Mouse (Mus musculus): ENCODE results near the gene Slc37a2. TPM values are rescaled to one million over a fixed set of nuclear protein-coding genes. Genes with fewer than 3 reads are reported as not detected.

Slc37a2 gene
- total and polyA plus RNA-seq, 3 experiments, result 1.1 to 1.4 TPM; not detected in 1

DNA sequence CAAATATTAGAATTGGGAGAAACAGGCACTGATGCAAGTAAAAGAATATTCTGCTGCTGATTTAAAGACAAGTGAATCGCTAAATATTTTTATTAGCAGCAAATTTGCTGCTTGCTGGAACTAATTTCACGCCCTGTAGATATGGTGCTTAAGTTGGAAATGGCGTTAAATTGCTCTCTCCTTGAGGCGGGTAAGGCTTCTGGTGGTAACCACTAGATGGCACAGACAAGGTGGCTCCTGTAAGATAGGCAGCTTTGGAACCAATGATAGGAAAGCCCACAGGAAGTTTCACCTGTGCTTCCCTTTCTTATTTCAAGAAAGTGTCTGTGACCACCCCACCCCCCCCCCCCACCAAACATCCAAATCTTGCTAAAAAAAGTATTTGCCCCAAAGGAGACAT lies 58.5 kb downstream of the Slc37a2 start:
- peak; percentile 69 for DNase-seq (ENCODE audit: low read depth, low spot score)
- H3K9me3 ChIP-seq (replicated peaks; ENCODE audit: insufficient read depth, low read length), result no peaks in the 10 kb centered on the region
- no peak overlapping the region for H3K9ac ChIP-seq (ENCODE audit: control insufficient read depth, low read depth, low read length, poor library complexity, severe bottlenecking)
- H3K27ac ChIP-seq (ENCODE audit: control insufficient read depth, low read depth, low read length), result no peak overlapping the region
- no peaks in the 10 kb centered on the region for H3K79me2 ChIP-seq (ENCODE audit: control insufficient read depth, insufficient read depth, low read length, poor library complexity)
- H3K4me1 ChIP-seq (ENCODE audit: control insufficient read depth in 1 of 2, insufficient read depth in 2 of 2, low read length in 2 of 2), result no peaks in the 10 kb centered on the region
- TF ChIP-seq SMC3 (IDR thresholded peaks at IDR 0.05; ENCODE audit: low read depth, low read length), result 0 out of 2 replicates have a peak, but pooled peaks have one; percentile 25
- TF ChIP-seq GATA1 (IDR thresholded peaks at IDR 0.05; ENCODE audit: low read depth, low read length), result peak; percentile 32; the same call in 1 of the 2 replicates
- TF ChIP-seq ZKSCAN1 (IDR thresholded peaks at IDR 0.05; ENCODE audit: low read depth, low read length), result no peak
- no peak for TF ChIP-seq ETS1 (IDR thresholded peaks at IDR 0.05; ENCODE audit: low read depth, low read length)
- peak; percentile 58 for TF ChIP-seq HCFC1 (IDR thresholded peaks at IDR 0.05; ENCODE audit: low read depth, low read length)
- TF ChIP-seq MAFK (IDR thresholded peaks at IDR 0.05; ENCODE audit: borderline replicate concordance, low read depth, low read length), result no peak
- H3K27me3 ChIP-seq (ENCODE audit: control insufficient read depth in 1 of 2, insufficient read depth in 2 of 2, low read length in 2 of 2), result peaks cover 2 to 4% of the 10 kb centered on the region in 2 experiments; a peak in 3 of 4 replicates
- no peaks in the 10 kb centered on the region for H3K36me3 ChIP-seq (ENCODE audit: control insufficient read depth in 1 of 2, insufficient read depth in 2 of 2, low read length in 2 of 2)
- no peak overlapping the region for H3K4me3 ChIP-seq (ENCODE audit: control insufficient read depth in 1 of 2, insufficient read depth in 1 of 2, low read depth in 2 of 2, low read length in 2 of 2)

DNA sequence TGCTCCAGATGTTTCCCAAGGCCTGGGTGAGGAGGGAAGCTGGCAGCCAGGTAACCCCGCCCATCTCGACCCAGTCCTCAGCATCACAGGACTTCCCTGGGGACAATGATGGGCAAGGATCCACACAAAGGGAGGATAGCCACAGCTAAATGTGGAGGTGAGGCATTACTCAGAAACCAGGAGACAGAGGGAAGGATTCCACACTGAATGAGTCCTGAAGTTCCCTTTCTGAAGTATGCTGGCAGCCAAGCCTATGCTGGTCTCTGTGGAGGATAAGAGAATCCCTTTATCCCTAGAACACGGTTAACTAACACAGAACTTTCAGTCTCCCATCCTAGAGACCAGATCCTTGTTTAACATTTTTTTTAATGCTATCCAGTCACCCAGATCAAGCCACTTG lies 67.5 kb downstream of the Slc37a2 start:
- H3K79me2 ChIP-seq (ENCODE audit: control insufficient read depth, insufficient read depth, low read length, poor library complexity), result no peaks in the 10 kb centered on the region
- no peaks in the 10 kb centered on the region for H3K36me3 ChIP-seq (ENCODE audit: control insufficient read depth in 1 of 2, insufficient read depth in 2 of 2, low read length in 2 of 2)
- no peaks in the 10 kb centered on the region for H3K4me1 ChIP-seq (ENCODE audit: control insufficient read depth in 1 of 2, insufficient read depth in 2 of 2, low read length in 2 of 2)
- H3K9me3 ChIP-seq (replicated peaks; ENCODE audit: insufficient read depth, low read length), result no peaks in the 10 kb centered on the region
- H3K27ac ChIP-seq (ENCODE audit: control insufficient read depth, low read depth, low read length), result no peak overlapping the region
- no peak for DNase-seq (ENCODE audit: low read depth, low spot score)
- H3K27me3 ChIP-seq (ENCODE audit: control insufficient read depth in 1 of 2, insufficient read depth in 2 of 2, low read length in 2 of 2), result peaks cover 4 to 19% of the 10 kb centered on the region in 2 experiments
- H3K9ac ChIP-seq (ENCODE audit: control insufficient read depth, low read depth, low read length, poor library complexity, severe bottlenecking), result no peak overlapping the region
- TF ChIP-seq USF2 (IDR thresholded peaks at IDR 0.05; ENCODE audit: borderline replicate concordance in 1 of 2, insufficient read depth in 1 of 2, low read depth in 1 of 2, low read length in 2 of 2), result no peak
- TF ChIP-seq TBP (IDR thresholded peaks at IDR 0.05; ENCODE audit: low read depth, low read length), result no peak
- no peak for TF ChIP-seq E2F4 (IDR thresholded peaks at IDR 0.05; ENCODE audit: borderline replicate concordance, low read depth, low read length)
- TF ChIP-seq MYC (IDR thresholded peaks at IDR 0.05; ENCODE audit: low read depth, low read length), result no peak
- TF ChIP-seq ZKSCAN1 (IDR thresholded peaks at IDR 0.05; ENCODE audit: low read depth, low read length), result no peak
- TF ChIP-seq POLR2A (IDR thresholded peaks at IDR 0.05; ENCODE audit: control insufficient read depth in 1 of 2, insufficient read depth in 1 of 2, low read depth in 1 of 2, low read length in 2 of 2, poor library complexity in 1 of 2), result no peak
- no peak for TF ChIP-seq RAD21 (IDR thresholded peaks at IDR 0.05; ENCODE audit: low read depth, low read length)
- no peak for TF ChIP-seq MAZ (IDR thresholded peaks at IDR 0.05; ENCODE audit: low read depth, low read length)
- no peak for TF ChIP-seq MAFK (IDR thresholded peaks at IDR 0.05; ENCODE audit: borderline replicate concordance, low read depth, low read length)
- no peak for TF ChIP-seq ZMIZ1 (IDR thresholded peaks at IDR 0.05; ENCODE audit: low read depth, low read length)
- TF ChIP-seq USF1 (IDR thresholded peaks at IDR 0.05; ENCODE audit: low read depth, low read length), result no peak
- TF ChIP-seq TCF12 (IDR thresholded peaks at IDR 0.05; ENCODE audit: low read depth, low read length), result no peak
- no peak for TF ChIP-seq MAX (IDR thresholded peaks at IDR 0.05; ENCODE audit: low read length)
- TF ChIP-seq SMC3 (IDR thresholded peaks at IDR 0.05; ENCODE audit: low read depth, low read length), result no peak
- TF ChIP-seq EP300 (IDR thresholded peaks at IDR 0.05; ENCODE audit: low read depth in 1 of 2, low read length in 2 of 2), result no peak
- no peak overlapping the region for H3K4me3 ChIP-seq (ENCODE audit: control insufficient read depth in 1 of 2, insufficient read depth in 1 of 2, low read depth in 2 of 2, low read length in 2 of 2)
